Mouse (Mus musculus): Measurements from ENCODE around the gene Frat2. TPM values are rescaled to one million over a fixed set of nuclear protein-coding genes. Genes with fewer than 3 reads are reported as not detected.

The Frat2 gene
- polyA plus RNA-seq, 1 experiment from 2014 or later, result 2.8 TPM

Other genes starting within 250 kb of the Frat2 start
- 0.21 TPM in 2 replicates for gene Slit1, start 104.5 kb downstream of the Frat2 start, polyA plus RNA-seq (2015; fragmentation: Nextera tagmentation; extraction: Ambion mirVana)
- 12.7 and 13.6 TPM in 2 replicates for gene Arhgap19, start 46.1 kb downstream of the Frat2 start, polyA plus RNA-seq (2015; fragmentation: Nextera tagmentation; extraction: Ambion mirVana)
- 2.4 and 2.7 TPM in 2 replicates for gene Frat1, start 18.2 kb downstream of the Frat2 start, polyA plus RNA-seq (2015; fragmentation: Nextera tagmentation; extraction: Ambion mirVana)
- gene Rrp12, start 48.0 kb upstream of the Frat2 start, polyA plus RNA-seq (2015; fragmentation: Nextera tagmentation; extraction: Ambion mirVana), result 9.4 and 10.0 TPM in 2 replicates
- 694 and 741 TPM in 2 replicates for gene Pgam1, start 63.8 kb upstream of the Frat2 start, polyA plus RNA-seq (2015; fragmentation: Nextera tagmentation; extraction: Ambion mirVana)
- gene Exosc1, start 85.3 kb upstream of the Frat2 start, polyA plus RNA-seq (2015; fragmentation: Nextera tagmentation; extraction: Ambion mirVana), result 40.2 and 45.3 TPM in 2 replicates
- gene Zdhhc16, start 85.3 kb upstream of the Frat2 start, polyA plus RNA-seq (2015; fragmentation: Nextera tagmentation; extraction: Ambion mirVana), result 53.7 and 59.2 TPM in 2 replicates
- 20.7 and 24.5 TPM in 2 replicates for gene Mms19, start 133.0 kb upstream of the Frat2 start, polyA plus RNA-seq (2015; fragmentation: Nextera tagmentation; extraction: Ambion mirVana)
- gene Ubtd1, start 133.6 kb upstream of the Frat2 start, polyA plus RNA-seq (2015; fragmentation: Nextera tagmentation; extraction: Ambion mirVana), result 17.1 and 18.5 TPM in 2 replicates
- not detected in 2 replicates for gene Ankrd2, start 187.9 kb upstream of the Frat2 start, polyA plus RNA-seq (2015; fragmentation: Nextera tagmentation; extraction: Ambion mirVana)
- gene Hoga1, start 197.5 kb upstream of the Frat2 start, polyA plus RNA-seq (2015; fragmentation: Nextera tagmentation; extraction: Ambion mirVana), result 0.49 and 0.67 TPM in 2 replicates
- gene 4933411K16Rik, start 204.1 kb upstream of the Frat2 start, polyA plus RNA-seq (2015; fragmentation: Nextera tagmentation; extraction: Ambion mirVana), result not detected in 2 replicates
- 9.1 and 10.6 TPM in 2 replicates for gene Morn4, start 238.2 kb upstream of the Frat2 start, polyA plus RNA-seq (2015; fragmentation: Nextera tagmentation; extraction: Ambion mirVana)
- gene Pi4k2a, start 242.3 kb upstream of the Frat2 start, polyA plus RNA-seq (2015; fragmentation: Nextera tagmentation; extraction: Ambion mirVana), result 8.5 and 14.3 TPM in 2 replicates